Mouse (Mus musculus) adrenal gland, postnatal 25 days (tissue): ENCODE data around the gene Gna11. TPM values are rescaled to one million over a fixed set of nuclear protein-coding genes. Genes with fewer than 3 reads are reported as not detected.

Experiments used
- DNase-seq: peaks from one replicate; pipeline ENCODE4 v3.0.0; 2021; ENCODE audit warnings: mixed read lengths
- total RNA-seq: library from RNA; stranded (reverse); gene quantifications from 2 replicates; pipeline ENCODE4 v1.2.3, GENCODE M21; 2021

Gna11 gene
- total RNA-seq, 1 experiment from 2014 or later, result 77.9 TPM

DNA sequence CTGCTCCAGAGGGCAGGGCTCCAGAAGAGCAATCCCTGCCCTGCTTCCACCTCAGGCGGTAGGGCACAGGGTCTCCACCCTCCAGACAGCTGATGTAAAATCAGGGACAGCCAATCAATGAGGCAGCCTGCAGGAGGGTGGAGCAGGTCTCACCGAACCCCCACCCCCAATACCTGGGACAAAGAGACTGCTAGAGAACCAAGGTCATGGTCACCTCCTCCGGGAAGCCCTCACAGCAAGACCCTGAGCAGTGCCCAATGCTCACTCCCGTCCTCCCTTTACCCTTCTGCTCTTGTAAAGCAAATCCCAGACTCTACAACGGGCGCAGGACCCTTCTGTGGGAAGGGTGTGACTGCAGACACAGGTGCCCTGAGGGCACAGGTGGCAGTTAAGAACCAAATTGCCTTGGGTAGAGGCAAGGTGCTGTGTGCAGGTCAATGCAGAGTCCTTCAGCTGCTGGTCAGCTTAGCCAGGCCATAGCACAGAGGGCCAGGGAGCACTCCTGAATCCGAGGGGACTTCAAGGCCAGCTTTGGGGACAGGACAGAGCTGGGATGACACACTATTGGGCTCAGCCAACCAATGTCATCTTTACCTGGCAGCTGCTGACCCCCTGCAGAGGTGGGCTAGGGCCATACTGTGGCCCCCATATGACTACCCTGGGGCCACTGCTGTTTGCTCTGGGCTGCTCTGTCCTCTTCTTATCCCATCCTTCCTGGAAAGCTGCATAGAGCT, 2.1 kb downstream of the Gna11 start:
- no peak for DNase-seq

DNA sequence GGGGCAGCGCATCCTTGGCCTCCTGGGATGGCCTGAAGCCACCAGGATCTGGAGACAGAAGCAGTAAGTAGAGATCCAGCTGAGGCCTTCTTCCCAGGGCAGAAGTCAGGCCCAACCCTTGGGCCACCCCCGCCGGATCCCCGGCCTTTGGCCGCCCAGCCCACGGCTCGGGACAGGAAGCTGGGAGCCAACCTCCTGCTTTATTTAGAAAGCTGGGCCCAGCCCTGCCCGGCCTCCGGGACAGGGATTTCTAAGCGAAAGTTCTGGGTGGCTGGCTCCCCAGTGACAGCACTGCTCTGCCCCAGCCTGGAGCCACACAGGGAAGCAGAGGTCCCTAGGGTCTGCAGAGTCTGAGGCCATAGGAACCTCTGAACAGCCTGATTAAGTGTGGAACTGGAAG, 3.2 kb downstream of the Gna11 start:
- peak; percentile 59 for DNase-seq

DNA sequence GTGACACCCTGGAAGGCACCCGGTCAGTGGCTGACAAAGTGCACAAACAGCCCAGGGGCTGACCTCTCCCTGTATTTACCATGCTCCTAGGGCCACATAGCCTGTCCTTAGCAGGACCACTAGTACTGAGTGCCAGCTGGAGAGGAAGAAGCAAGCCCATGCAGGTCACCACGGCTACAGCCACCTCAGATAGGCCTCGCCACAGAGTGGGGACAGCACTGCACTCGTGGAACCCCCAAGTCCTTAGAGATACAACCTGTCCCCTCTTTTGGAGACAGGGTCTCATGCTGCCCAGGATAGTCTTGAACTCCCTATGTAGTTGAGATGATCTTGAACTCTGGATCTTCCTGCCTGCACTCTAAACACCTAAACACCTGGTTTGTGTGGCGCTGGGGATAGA, 3.6 kb downstream of the Gna11 start:
- DNase-seq, result no peak

DNA sequence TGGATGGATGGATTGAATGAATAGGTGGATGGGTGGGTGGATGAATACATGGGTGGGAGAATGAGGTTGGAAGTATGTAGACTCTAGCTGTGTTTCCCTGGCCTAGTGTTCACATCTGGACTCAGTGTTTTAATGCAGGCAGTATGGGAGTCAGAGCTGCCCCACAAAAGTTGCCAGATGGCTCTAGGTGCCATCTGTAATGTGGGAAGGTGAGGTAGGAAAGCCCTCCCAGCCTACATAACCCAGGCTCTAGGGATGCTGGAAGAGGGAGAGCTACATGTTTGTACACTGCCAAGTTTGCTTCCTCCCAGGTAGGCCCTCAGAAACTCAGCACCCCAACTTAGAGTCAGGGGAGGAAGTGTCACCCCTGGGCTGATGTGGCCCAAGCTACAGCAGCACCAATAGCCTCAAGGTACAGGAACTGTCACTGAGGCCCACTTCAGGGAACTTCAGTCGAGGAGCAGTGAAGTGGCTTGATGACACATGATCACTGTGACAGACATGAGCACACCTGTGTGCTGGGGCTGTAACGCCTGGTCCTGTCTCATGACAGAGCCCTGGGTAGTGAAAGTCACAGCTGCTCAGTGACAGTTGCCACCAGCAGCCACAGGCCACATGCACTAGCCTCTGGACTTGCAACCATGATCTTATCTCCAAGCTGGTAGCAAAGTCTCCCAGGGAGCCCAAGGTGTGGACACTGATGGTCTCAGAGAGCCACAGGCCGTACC, 6.5 kb downstream of the Gna11 start:
- no peak for DNase-seq

DNA sequence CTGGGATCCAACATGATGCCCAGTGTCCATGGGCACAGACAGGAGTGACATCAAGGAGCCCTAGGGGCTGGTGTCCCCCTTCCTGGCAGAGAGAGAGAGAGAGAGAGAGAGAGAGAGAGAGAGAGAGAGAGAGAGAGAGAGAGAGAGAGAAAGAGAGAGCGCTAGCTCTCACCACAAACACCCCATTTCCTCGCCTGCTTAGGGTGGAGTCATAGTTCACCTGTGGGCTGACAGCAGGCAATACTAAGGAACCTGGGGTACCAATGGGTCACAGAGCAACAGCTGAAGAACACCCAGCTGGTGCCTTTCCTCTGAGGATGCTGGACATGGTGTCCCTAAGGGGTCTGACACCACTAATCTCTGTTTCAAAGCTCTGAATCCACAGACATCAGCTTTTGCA, 7.6 kb downstream of the Gna11 start:
- DNase-seq, result no peak

DNA sequence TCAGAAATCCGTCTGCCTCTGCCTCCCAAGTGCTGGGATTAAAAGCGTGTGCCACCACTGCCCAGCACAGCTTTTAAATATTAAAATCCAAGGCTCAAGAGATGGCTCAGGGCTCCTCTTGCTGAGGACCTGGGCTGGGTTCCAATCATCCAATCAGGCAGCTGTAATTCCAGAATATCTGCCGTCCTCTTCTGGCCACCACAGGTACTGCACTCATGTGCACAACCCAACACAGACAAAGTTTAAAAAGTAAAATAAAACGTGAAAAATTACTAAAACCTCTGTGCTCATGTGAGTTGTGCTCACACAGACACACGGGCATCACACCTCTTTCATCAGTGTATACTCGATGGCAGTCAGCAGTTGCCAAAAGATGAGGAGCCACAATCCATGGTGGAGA, 8.3 kb downstream of the Gna11 start:
- no peak for DNase-seq

DNA sequence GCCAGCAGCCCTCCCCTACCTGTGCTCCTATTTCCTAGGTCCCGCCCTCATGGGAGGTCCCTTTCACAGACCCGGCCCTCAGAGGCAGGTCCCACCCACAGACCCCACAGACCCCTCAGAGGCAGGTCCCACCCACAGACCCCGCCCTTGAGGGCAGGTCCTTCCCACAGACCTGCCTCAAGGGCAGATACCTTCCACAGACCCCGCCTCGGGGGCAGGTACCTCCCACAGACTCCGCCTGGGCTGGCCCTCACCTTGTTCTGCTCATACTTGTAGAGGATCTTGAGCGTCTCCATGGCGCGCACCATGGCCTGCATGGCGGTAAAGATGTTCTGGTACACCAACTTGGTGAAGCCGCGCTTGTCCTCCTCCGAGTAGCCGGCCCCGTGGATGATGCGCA, 10.2 kb downstream of the Gna11 start:
- no peak for DNase-seq

DNA sequence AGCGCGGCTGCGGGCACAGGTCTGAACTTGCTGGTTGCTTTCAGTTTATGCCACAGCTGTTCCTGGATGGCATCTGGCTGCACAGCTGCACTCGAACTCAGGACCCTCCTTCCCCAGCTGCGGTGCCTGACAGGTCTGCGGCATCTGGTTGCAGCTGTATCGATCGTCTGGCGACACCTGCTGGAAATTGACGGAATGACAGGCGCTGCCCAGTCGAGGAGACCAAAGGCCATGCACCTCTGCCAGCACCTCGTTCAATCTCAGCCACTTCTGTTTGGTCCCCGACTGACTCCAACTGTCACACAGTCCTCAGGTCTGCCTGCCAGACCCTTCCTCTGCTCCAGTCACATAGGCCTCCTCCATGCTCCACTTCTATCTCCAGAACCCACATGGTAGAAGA, 18.2 kb downstream of the Gna11 start:
- DNase-seq, result peak; percentile 83

DNA sequence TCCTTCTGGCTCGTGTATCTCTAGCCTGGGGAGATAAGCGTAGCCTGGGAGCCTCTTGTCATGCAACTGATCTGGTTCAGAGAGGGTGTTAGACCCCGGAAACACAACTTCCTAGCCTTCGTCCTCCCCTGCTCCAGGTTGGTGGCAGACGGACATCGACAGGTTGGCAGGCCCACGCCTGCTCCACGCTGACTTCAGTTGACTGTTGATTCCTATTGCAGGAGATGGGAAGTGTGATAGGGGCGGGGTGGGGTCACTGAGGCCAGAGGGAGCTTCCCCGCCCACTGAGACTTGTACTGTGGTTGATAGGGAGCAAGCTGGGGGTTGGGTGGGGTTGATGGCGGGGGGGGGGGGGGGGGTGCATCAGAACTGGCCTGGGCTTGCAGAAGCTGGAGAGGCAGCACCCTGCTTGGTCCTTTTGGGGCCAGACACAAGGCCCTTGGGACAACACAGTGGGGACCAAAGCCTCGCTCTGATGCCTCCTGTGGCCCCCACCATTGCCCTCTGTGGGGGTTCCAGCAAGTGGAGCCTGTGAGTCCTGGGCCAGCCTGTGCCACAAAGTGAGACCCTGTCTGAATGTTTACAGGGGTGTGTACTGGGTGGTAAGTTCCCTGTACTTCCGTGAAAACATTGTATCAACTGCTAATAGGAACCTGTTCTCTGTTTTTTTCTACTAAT, 19.8 kb downstream of the Gna11 start:
- no peak for DNase-seq

DNA sequence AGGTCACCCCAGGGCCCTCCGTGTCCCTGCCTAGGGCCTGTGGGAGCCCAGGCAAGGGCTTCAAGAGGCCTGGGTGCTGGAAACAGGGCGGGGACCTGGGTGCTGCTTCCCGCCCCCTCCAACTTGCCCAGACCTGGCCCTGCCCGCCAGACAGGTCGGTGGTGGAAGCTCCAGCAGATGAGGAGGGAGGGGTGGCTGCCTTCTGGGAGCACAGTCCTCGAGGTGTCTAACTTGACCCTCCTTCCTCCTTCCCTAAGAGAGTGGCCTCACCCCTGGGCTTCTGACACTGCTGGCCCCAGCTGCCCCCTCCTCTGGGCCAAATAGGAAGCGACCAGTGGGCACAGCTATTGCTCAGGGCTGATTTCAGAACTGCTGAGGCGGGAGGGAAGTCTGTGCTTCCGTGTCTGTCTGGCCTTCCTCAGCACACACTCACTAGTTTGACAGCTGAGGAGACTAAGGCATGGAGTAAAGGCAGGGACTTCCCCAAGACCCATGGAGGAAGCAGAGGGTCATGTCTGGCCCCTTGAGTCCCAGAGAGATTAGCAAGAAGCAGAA, 20.9 kb downstream of the Gna11 start, which contains the start of gene Gna15:
Gene Gna15 (minus strand): TSS at position 175 of the 555 bp plus-strand sequence.
- no peak for DNase-seq

DNA sequence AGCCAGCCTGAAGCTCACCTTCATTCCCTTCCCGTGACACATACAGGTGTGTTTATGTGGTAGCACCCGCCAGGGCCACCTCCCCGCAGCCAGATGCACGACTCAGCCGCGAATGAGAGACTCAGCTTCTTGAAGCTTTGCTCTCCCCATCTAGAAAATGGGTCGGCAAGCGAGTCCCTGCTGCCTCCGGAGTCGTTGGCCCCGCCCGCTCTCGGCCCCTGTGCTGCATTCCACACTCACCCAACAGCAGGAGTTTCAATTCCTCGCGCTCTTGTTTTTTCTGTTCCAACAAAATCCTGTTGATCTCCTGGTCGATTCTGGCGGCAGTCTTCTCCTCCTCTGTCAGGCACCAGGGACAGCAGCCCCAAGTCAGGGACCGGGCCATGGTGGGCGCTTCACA, 21.4 kb downstream of the Gna11 start:
- DNase-seq, result no peak

DNA sequence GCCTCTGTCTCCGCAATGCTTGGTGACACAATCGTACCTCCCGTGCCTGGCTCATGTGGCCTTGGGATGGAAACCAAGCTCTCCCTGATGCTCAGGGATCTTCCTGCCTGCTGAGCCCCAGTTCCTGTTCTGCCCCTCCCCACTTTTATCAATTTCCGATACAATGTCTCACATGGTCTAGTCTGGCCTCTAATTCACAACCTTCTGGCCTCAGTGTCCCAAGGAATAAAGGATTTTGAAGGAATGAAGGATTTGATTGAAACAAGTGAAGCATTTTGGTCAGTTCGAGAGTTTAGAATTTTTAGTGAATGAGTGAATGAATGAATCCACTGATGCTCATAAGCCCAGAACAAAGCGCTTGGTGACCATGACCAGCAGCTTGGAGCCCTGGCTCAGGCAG, 21.8 kb downstream of the Gna11 start:
- DNase-seq, result no peak

DNA sequence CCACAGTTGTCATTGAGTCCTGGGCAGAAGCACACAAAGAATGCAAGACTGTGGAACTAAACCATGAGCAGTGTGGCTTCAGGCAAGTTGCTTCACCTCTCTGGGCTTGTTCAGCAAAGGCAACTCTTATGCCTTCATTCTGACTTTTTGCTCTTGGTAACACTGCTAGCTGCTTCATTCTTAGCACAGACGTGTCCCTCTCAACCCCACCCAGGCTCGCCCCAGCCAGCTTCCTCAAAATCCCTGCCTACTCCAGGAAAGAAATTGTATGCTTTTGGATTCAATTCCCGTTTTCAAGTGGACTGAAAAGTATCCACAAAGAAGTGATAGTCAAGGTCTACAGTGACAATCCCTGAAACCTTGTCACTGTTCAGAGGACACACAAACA, 25.0 kb downstream of the Gna11 start:
- no peak for DNase-seq

DNA sequence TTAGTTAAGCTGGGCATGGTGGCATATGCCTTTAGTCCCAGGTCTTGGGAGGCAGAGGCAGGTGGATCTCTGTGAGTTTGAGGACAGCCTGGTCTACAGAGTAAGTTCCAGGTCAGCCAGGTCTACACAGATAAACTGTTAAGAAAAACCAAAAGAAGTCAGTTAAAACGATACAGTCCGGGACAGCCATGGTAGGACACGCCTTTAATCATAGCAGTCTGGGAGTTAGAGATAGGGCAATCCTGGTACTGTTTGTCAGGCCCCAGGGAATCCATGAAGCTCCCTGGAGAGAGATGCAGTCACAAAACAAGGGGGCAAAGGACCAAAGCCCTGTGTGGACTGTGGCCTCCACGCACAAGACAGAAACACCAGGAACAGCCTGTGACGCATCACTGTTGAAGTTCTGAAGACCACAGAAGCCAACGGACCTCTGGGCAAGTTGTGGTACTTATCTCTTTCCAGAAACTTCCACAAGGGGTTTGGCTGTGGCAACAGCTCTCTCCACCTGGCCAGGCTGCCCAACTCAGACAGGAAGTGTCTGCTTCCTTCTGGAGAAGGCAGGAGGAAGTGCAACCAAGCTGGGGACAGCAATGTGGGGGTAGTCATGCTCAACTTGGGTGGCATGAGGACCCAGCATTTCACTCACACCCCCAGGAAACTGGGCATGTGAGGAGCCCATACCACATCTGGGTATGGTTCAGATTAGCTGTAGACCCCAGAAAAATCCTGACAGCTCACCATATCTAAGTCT, 25.6 kb downstream of the Gna11 start:
- DNase-seq, result no peak

DNA sequence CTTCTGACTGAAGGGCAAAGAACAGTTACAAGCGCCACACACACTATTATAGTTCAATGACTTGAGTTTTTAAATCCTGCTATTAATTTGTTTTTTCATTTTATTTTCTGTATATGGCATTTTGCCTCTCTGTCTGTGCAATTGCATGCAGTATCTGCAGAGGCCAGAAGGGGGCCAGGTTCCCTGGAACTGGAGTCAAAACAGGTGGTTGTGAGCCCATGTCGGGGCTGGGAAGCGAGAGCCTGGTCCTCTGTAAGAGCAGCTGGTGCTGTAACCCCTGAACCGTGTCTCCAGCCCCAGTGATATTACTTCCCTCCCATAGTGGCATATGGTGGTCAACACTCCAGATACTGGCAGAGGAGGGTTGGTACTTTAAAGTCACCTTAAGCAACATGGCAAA, 26.4 kb downstream of the Gna11 start:
- DNase-seq, result peak; percentile 76

DNA sequence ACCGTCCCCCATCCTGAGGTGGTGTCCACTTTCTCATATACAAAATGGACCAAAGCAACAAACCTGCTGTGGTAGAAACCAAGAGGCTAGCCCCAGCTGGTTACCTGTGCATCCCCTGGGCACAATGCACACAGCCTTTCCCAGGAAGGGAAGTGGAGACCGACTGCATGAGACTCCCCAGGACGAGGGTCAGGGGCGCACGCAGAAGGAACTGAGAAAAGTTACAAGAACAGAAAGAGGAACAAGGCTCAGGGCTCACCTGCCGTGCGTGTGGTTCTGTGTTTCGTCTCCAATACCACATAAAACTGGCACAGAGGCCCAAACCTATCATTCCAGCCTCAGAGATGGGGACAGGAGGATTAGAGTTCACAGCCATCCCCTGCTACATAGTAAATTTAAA, 27.8 kb downstream of the Gna11 start:
- no peak for DNase-seq

DNA sequence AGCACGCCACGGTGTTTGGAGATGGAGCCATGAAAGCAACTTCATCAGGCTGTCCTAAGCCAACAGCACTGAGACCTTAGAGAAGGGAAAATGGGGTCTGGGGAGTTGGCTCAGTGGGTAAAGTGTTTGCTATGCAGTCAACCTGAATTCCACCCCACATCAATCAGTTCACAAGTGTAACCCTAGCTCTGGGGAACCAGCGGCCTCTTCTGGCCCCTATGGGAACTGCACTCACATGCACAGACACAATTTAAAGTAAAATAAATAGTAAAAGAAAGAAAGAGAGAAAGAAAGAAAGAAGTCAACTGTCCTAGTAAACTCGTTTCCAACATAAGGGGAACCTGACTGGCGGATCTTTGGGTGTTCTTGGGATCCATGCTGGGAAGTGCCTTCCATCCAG, 31.2 kb downstream of the Gna11 start:
- no peak for DNase-seq

DNA sequence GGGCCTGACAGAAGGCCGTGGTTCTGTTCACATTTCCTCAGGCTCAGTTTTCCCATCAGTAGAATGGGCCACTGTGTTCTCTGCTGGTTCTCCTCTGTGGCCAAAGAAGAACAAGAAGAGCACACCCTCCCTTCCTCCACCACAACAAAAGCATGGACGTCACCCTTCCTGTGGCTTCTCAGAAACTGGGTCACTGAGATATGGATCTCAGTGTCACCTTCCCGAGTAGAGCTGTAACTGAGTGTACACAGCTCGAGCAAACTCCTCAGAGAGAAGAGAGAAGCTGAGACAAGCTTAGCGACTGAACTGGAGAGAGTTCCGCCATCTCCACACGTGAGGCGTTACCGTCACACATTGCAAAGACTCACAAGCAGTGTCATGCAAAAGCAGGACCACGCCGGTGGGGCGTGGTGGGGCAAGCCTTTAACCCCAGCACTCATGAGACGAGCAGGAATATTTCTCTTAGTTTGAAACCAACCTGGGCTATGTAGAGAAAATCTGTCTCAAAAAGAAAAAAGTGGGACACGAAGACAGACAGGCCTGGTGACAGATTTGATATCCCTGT, 34.7 kb downstream of the Gna11 start:
- DNase-seq, result no peak

DNA sequence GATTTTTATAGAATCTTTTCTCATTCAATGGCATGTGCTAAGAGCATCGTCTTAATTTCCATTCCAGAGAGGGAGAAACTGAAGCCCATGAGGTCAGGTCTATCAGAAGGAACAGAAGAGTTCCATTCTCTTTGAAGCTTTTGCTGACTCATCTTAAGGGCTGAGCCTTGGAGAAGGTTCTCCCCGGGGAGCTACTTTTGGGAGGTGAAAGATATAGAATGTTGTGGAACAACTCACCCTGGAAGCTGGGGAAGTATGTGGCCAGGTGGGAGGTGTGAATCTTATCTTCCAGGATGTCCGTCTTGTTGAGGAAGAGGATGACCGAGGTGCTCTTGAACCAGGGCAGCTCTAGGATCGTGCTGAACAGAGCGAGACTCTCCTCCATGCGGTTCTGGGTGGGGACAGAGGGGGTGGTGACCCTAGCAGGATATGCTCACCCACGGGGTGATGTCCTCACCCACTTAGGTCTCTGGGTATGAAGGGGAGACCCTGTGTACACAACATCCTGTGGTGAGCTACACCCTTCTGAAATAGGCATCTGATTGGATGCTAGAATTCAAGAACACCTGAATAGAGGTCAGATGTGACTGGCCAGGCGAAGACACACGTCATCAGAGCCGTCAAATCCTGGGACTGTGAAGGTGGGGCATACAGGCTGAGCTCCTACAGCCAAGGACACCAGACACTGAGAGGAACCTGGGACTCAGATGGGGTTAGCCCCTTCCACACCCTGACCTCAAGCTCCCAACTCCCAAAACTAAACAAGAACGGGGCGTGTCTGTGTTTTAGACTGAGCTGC, 37.1 kb downstream of the Gna11 start:
- no peak for DNase-seq

DNA sequence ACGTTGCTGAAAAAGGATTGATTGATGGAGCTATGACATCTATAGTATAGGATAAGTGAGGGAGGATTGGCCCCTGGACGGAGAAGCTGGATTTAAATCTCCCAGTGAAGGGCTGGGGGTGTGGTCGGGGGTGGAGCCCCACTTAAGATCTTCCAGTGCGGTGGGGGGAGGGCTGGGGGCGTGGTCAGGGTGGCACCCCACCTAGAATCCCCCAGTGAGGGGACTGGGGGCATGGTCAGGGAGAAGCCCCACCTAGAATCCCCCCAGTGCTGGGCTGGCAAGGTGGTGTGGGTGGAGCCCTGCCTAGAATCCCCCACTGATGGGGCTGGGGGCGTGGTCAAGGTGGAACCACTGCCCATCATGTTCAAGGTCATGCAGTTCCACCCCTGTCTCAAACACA, 37.9 kb downstream of the Gna11 start:
- no peak for DNase-seq

DNA sequence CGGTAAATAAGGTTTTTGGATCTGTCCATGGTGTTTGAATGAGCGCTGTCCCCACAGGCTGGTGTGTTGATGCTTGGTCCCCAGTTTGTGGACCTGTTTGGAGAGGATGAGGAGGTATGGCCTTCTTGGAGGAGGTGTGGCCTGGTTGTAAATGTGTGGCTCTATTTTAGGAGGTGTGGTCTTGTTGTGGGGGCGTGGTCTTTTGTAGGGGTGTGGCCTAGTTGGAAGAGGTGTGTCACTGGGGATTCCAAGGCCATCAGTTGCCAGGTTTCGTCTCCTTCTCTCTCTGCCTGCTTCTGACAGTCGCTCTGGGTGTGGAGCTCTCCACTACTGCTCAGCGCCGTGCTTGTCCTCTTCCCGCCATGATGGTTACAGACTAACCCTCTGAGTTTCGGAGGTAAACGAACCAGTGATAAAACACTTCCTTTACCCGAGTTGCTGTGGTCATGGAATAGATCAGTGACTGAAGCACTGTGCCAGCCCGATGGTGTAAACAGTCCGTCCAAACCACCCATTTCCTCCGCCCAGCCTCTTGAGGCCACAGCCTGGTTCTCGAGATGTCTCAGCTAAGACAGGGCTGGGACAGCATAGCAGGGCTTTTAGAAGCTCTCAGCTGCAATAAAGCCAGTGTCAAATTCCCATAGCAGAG, 39.9 kb downstream of the Gna11 start:
- no peak for DNase-seq
